Mouse (Mus musculus): ENCODE data around the gene Nol10. TPM values are rescaled to one million over a fixed set of nuclear protein-coding genes. Genes with fewer than 3 reads are reported as not detected.

Gene Nol10
- polyA plus RNA-seq, 1 experiment from 2014 or later = 36.1 TPM

DNA sequence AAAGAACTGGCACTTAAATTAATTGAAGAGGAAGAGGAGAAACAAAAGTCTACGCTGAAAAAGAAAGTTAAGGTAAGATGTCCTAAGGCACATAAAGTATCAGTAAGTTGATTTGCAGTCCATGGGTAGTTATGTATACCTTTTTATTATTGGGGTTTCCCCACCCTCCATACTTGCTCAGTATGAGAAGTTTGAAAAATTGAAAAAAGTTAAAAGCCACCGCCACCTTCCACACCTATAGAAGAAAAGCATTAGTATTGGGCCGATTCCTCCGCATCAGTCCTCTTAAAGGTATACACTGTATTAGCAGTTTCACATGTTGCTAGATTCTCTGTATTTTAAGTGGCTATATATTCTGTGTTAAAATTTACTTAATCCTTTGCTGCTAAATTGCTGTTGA is 58.6 kb downstream of the Nol10 start:
- no peak for ATAC-seq (replicated peaks; ENCODE audit: low FRiP score)
- Histone ChIP-seq H3K9ac (ENCODE audit: low read length) (no peak overlapping the region), H3K4me1 (replicated peaks; ENCODE audit: control insufficient read depth, insufficient read depth, low read length) (no peaks in the 10 kb centered on the region), H3K27ac (ENCODE audit: low read depth, low read length) (no peak overlapping the region), H3K27me3 (ENCODE audit: control insufficient read depth, insufficient read depth, low read length) (no peaks in the 10 kb centered on the region), H3K9me3 (ENCODE audit: control insufficient read depth, low read length) (no peaks in the 10 kb centered on the region), H3K36me3 (ENCODE audit: control insufficient read depth, insufficient read depth, low read length) (peaks cover 6% of the 10 kb centered on the region; the same call in 1 of the 2 replicates), H3K4me3 (ENCODE audit: low read depth, low read length) (no peak overlapping the region), H3K4me2 (ENCODE audit: low read depth, low read length, severe bottlenecking) (no peak overlapping the region)
- 97% methylated on average over 4 of the region's 4 CpGs for WGBS
- no peak for DNase-seq (ENCODE audit: low spot score)

DNA sequence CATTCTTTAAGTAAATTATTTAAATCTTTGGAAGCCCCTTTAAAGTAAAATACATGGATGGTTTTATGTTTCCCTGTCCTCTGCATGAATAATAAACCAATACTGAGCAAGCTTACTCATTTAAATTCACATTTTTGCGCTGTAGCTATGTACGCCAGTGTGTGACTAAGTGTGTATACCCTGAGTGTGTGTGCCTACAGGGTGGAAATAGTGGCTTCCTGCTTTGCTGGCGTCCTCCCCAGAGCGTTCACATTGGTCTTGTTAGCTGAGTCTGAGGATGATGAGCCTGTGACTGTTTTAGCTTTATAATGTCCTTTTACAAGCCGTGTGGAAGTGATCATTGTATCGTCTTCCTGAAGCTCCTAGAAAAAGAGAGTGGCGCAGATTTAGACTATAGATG is 60.1 kb downstream of the Nol10 start:
- Histone ChIP-seq H3K4me3 (ENCODE audit: low read depth, low read length) (no peak overlapping the region), H3K36me3 (ENCODE audit: control insufficient read depth, insufficient read depth, low read length) (peaks cover 6% of the 10 kb centered on the region; the same call in 1 of the 2 replicates), H3K27me3 (ENCODE audit: control insufficient read depth, insufficient read depth, low read length) (no peaks in the 10 kb centered on the region), H3K4me1 (replicated peaks; ENCODE audit: control insufficient read depth, insufficient read depth, low read length) (no peaks in the 10 kb centered on the region), H3K27ac (ENCODE audit: low read depth, low read length) (no peak overlapping the region), H3K9ac (ENCODE audit: low read length) (no peak overlapping the region), H3K4me2 (ENCODE audit: low read depth, low read length, severe bottlenecking) (no peak overlapping the region), H3K9me3 (ENCODE audit: control insufficient read depth, low read length) (no peaks in the 10 kb centered on the region)
- no peak for ATAC-seq (replicated peaks; ENCODE audit: low FRiP score)
- 92% methylated on average over 7 of the region's 7 CpGs for WGBS
- no peak for DNase-seq (ENCODE audit: low spot score)

DNA sequence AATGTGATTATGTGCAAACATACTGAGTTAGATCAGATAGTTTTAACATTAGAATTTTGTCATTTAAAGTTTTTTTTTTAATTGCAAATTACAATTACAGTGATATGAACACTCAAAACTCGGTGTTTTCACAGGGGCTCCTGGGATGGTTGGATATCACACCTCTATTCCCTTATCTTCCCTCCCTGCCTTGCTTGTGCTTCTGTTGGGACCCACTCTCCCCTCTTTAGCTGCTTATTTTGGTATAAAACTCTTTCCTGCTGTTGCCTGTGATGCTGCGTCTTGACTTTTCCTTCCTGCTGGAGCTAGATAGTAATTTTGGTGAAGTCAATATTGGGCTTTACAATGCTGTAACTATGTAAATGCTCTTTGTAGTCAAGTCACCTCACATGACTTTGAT is 63.0 kb downstream of the Nol10 start:
- H3K27me3 ChIP-seq (ENCODE audit: control insufficient read depth, insufficient read depth, low read length) = no peaks in the 10 kb centered on the region
- WGBS = 93% methylated on average over 2 of the region's 2 CpGs
- peaks cover 4% of the 10 kb centered on the region; the same call in 1 of the 2 replicates for H3K36me3 ChIP-seq (ENCODE audit: control insufficient read depth, insufficient read depth, low read length)
- no peak overlapping the region for H3K27ac ChIP-seq (ENCODE audit: low read depth, low read length)
- ATAC-seq (replicated peaks; ENCODE audit: low FRiP score) (no peak), DNase-seq (ENCODE audit: low spot score) (no peak)
- no peaks in the 10 kb centered on the region for H3K4me1 ChIP-seq (replicated peaks; ENCODE audit: control insufficient read depth, insufficient read depth, low read length)
- H3K9ac ChIP-seq (ENCODE audit: low read length) = no peak overlapping the region
- H3K9me3 ChIP-seq (ENCODE audit: control insufficient read depth, low read length) = no peaks in the 10 kb centered on the region
- no peak overlapping the region for H3K4me2 ChIP-seq (ENCODE audit: low read depth, low read length, severe bottlenecking)
- H3K4me3 ChIP-seq (ENCODE audit: low read depth, low read length) = no peak overlapping the region

DNA sequence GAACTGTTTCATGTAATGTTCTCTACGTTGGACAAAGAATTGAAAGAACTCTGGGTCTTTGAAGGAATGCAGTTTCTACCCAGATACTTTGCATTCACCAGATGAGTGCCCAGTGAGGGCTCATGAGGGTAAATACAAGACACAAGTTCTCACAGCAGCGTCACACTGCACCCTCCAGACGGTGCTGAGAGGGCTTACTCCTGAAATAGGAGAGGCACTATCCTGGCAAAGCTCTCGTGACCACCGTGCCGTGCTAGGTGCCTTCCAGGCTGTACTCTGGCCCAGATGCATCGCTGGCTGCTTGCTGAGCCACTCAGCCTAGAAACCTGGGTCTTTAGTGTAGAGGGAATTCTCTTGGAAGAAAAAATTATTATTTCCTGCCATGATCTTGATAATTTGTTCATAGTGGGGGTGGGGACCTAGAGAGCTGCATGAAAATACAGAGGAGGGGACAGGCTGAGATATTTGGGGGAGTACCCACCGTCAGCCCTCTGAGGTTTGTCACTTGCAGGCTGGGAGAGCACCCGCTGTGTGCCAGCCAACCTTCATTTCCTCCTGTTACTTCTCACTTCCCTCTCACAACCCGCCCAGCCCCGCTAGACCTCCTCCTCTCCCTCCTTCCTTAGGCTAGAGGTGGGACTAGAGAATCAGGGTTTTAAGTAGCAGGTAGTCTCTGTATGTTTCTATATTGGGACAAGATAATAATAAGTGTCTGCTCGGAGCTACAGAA is 63.7 kb downstream of the Nol10 start:
- Histone ChIP-seq H3K4me3 (ENCODE audit: low read depth, low read length) (no peak overlapping the region), H3K27ac (ENCODE audit: low read depth, low read length) (no peak overlapping the region), H3K27me3 (ENCODE audit: control insufficient read depth, insufficient read depth, low read length) (no peaks in the 10 kb centered on the region), H3K4me1 (replicated peaks; ENCODE audit: control insufficient read depth, insufficient read depth, low read length) (no peaks in the 10 kb centered on the region), H3K36me3 (ENCODE audit: control insufficient read depth, insufficient read depth, low read length) (peaks cover 2% of the 10 kb centered on the region; the same call in 1 of the 2 replicates), H3K9ac (ENCODE audit: low read length) (no peak overlapping the region), H3K9me3 (ENCODE audit: control insufficient read depth, low read length) (no peaks in the 10 kb centered on the region), H3K4me2 (ENCODE audit: low read depth, low read length, severe bottlenecking) (no peak overlapping the region)
- DNase-seq (ENCODE audit: low spot score) = no peak
- ATAC-seq (replicated peaks; ENCODE audit: low FRiP score) = no peak
- WGBS = 89% methylated on average over 12 of the region's 12 CpGs

DNA sequence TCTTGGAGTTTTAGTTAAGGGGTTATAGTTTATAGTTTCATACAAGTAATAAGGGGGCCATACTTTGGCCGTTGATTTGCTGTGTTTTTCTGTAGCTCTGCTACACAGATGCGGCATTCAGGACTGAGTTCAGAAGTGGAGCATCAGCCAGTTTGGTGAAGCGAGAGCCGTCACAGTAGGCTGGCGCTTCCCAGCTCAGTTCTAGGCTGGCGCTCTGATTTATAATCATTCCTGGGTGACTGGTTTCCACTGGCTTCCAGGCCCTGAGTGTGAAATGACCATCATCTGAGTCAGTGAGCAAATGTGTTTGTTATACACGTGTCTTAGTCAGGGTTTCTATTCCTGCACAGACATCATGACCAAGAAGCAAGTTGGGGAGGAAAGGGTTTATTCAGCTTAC is 66.5 kb downstream of the Nol10 start:
- DNase-seq (ENCODE audit: low spot score) (no peak), ATAC-seq (replicated peaks; ENCODE audit: low FRiP score) (no peak)
- Histone ChIP-seq H3K27ac (ENCODE audit: low read depth, low read length) (no peak overlapping the region), H3K9me3 (ENCODE audit: control insufficient read depth, low read length) (no peaks in the 10 kb centered on the region), H3K4me1 (replicated peaks; ENCODE audit: control insufficient read depth, insufficient read depth, low read length) (no peaks in the 10 kb centered on the region), H3K4me3 (ENCODE audit: low read depth, low read length) (no peak overlapping the region), H3K4me2 (ENCODE audit: low read depth, low read length, severe bottlenecking) (no peak overlapping the region), H3K27me3 (ENCODE audit: control insufficient read depth, insufficient read depth, low read length) (no peaks in the 10 kb centered on the region), H3K9ac (ENCODE audit: low read length) (no peak overlapping the region), H3K36me3 (ENCODE audit: control insufficient read depth, insufficient read depth, low read length) (no peaks in the 10 kb centered on the region; the same call in 1 of the 2 replicates)
- WGBS = 93% methylated on average over 7 of the region's 7 CpGs

DNA sequence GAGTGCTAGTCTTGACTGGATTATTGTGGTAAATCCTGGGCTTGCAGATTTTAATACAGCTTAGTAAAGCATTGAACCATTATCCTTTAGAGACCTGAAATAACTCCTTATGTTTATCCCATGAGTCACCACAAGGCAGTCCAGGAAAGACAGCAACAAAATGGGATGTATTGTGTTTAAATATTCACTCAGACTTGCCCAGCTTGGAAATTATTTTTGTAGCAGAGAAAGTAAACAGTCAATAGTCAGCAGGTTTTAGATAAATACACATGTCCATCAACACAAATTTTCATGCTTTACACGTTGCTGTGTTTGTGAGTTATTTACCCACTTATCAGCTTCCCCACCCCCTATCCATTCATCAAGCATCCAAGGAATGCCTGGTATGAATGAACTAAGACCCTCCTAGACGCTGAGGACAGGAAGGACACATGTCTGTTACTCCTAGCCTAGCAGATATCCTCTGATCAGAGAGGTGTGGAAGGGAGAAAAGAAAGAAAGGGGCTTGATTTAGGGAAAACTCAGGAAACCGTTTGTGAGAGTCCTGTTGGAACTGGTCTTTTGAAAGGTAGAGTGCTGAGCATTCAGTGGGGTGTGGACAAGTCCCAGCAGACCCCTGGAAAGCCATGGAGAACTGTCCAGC is 72.0 kb downstream of the Nol10 start:
- ATAC-seq (replicated peaks; ENCODE audit: low FRiP score) (no peak), DNase-seq (ENCODE audit: low spot score) (no peak)
- WGBS = 54% methylated on average over 3 of the region's 3 CpGs
- Histone ChIP-seq H3K4me1 (replicated peaks; ENCODE audit: control insufficient read depth, insufficient read depth, low read length) (no peaks in the 10 kb centered on the region), H3K36me3 (ENCODE audit: control insufficient read depth, insufficient read depth, low read length) (no peaks in the 10 kb centered on the region; the same call in 1 of the 2 replicates), H3K9me3 (ENCODE audit: control insufficient read depth, low read length) (no peaks in the 10 kb centered on the region), H3K4me2 (ENCODE audit: low read depth, low read length, severe bottlenecking) (no peak overlapping the region), H3K4me3 (ENCODE audit: low read depth, low read length) (no peak overlapping the region), H3K27ac (ENCODE audit: low read depth, low read length) (no peak overlapping the region), H3K9ac (ENCODE audit: low read length) (no peak overlapping the region), H3K27me3 (ENCODE audit: control insufficient read depth, insufficient read depth, low read length) (no peaks in the 10 kb centered on the region)

DNA sequence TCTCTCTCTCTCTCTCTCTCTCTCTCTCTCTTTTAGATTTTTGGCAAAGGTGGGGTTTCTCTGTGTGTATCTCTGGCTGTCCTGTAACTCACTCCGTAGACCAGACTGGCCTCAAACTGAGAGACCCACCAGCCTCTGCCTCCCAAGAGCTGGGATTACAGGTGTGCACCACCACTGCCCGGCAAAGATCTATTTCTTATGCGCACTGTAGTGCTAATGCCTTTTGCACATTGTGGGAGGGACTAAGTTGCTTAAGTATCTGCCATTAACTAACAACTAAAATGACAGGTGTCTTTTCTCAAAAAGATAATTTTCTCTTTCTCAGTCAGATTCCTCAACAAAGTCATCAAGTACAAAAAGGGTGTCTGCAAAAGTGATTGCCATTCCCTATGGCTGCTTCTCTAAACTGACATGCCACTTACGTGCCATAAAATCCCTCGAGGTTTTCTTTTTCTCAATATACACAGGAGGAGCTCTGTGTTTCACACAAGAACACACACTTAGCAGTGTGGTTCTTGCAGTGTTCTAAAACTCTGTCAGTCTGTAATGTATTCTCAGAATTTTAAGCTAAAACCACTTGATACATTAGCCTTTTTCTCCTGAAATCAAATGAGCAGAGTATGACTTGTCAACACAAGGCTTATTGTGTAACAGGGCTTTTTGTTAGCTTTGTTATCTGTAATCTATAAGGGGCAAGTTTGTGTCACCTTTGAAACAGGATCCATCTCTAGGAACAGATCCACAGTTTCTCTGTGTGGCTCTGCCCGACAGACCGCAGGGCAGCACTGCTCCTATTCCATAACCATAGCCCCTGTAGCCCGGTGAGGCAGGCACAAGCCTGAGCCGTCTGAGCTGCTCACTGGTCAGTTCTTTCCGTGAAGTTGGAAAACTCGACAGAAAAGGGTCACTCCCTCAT is 77.3 kb downstream of the Nol10 start:
- no peak for DNase-seq (ENCODE audit: low spot score)
- Histone ChIP-seq H3K36me3 (ENCODE audit: control insufficient read depth, insufficient read depth, low read length) (peaks cover 2% of the 10 kb centered on the region; the same call in 1 of the 2 replicates), H3K4me3 (ENCODE audit: low read depth, low read length) (no peak overlapping the region), H3K27me3 (ENCODE audit: control insufficient read depth, insufficient read depth, low read length) (no peaks in the 10 kb centered on the region), H3K4me2 (ENCODE audit: low read depth, low read length, severe bottlenecking) (no peak overlapping the region), H3K9ac (ENCODE audit: low read length) (no peak overlapping the region), H3K9me3 (ENCODE audit: control insufficient read depth, low read length) (no peaks in the 10 kb centered on the region), H3K4me1 (replicated peaks; ENCODE audit: control insufficient read depth, insufficient read depth, low read length) (no peaks in the 10 kb centered on the region), H3K27ac (ENCODE audit: low read depth, low read length) (no peak overlapping the region)
- WGBS = 84% methylated on average over 11 of the region's 11 CpGs
- no peak for ATAC-seq (replicated peaks; ENCODE audit: low FRiP score)

DNA sequence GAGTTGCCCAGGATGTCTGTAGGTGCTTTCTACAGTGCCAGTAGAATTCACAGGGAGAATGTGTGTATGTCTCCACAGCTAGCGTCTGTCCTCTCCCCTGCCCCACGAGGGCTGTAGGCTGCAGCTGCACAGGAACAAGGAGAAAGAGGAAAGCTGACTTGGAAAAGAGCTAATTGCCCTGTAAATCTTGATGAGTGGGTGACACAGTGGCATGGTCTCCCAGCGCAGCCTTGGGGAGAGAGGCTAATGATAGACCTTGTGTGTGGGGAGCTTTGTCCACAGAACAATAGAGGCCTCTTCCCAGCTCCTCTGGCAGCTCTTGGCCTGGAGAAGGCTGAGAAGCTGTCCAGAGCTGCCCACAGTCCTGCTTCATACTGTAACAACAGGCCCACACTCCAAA is 78.5 kb downstream of the Nol10 start:
- ATAC-seq (replicated peaks; ENCODE audit: low FRiP score) = no peak

More for the DNA sequence above, 78.5 kb downstream of the Nol10 start:
- no peak overlapping the region for H3K4me2 ChIP-seq (ENCODE audit: low read depth, low read length, severe bottlenecking)
- H3K4me1 ChIP-seq (replicated peaks; ENCODE audit: control insufficient read depth, insufficient read depth, low read length) = no peaks in the 10 kb centered on the region
- peaks cover 2% of the 10 kb centered on the region; the same call in 1 of the 2 replicates for H3K36me3 ChIP-seq (ENCODE audit: control insufficient read depth, insufficient read depth, low read length)
- no peak for DNase-seq (ENCODE audit: low spot score)
- no peaks in the 10 kb centered on the region for H3K9me3 ChIP-seq (ENCODE audit: control insufficient read depth, low read length)
- no peak overlapping the region for H3K4me3 ChIP-seq (ENCODE audit: low read depth, low read length)
- WGBS = 83% methylated on average over 3 of the region's 3 CpGs
- no peaks in the 10 kb centered on the region for H3K27me3 ChIP-seq (ENCODE audit: control insufficient read depth, insufficient read depth, low read length)
- no peak overlapping the region for H3K9ac ChIP-seq (ENCODE audit: low read length)
- H3K27ac ChIP-seq (ENCODE audit: low read depth, low read length) = no peak overlapping the region

Data from forebrain, embryonic 11.5 days (tissue).